Mouse (Mus musculus) lung, postnatal 0 days (tissue): ENCODE measurements at regions not wholly inside any gene's neighbourhood (a gene's known extent, or its start where the extent isn't known, plus 50 kb on each side); places are given as distances from the start of the nearest gene placed in this dataset.

ENCODE experiments used
- CTCF ChIP-seq: IDR thresholded peaks from 2 replicates; pipeline ENCODE4 v1.5.1; 2016; ENCODE audit warnings: antibody characterized with exemption, mild to moderate bottlenecking
- EP300 ChIP-seq: IDR thresholded peaks from 2 replicates; pipeline ENCODE4 v1.6.1; 2016; ENCODE audit warnings: antibody characterized with exemption, mild to moderate bottlenecking, control low read depth

GRCm38 (mm10) chr15:60560641-60561040 lies 292.9 kb downstream of the Fam84b start:
- TF ChIP-seq CTCF, result no peak
- TF ChIP-seq EP300, result no peak
